Mouse (Mus musculus) cerebellum, adult (tissue): ENCODE data around the gene Rad18.
A peak's percentile ranks its signal among the peaks of the same experiment; 100 is the strongest.
"Not testable (repeated sequence)": the region's sequence is repeated elsewhere in the genome, so short reads cannot be mapped to it uniquely, and the experiment has no call there.

ENCODE experiments used
- ATAC-seq: cut with Nextera tagmentation; 2 replicates; pipeline ENCODE4 v1.9.2; 2017; ENCODE audit warnings: mild to moderate bottlenecking, moderate library complexity, mixed read lengths; ENCODE audit not compliant: insufficient number of reproducible peaks, low FRiP score, low TSS enrichment

Gene Rad18

GRCm38 (mm10) chr6:112696056-112696950 is at the start of gene Rad18:
Gene Rad18, minus strand, starts transcription at chr6:112696686.
- peak; percentile 91 for ATAC-seq

- no peak for ATAC-seq
Observed at GRCm38 (mm10) chr6:112742297-112742696, 45.8 kb upstream of the Rad18 start.

- no peak for ATAC-seq
Observed at GRCm38 (mm10) chr6:112741766-112742165, 45.3 kb upstream of the Rad18 start.

DNA sequence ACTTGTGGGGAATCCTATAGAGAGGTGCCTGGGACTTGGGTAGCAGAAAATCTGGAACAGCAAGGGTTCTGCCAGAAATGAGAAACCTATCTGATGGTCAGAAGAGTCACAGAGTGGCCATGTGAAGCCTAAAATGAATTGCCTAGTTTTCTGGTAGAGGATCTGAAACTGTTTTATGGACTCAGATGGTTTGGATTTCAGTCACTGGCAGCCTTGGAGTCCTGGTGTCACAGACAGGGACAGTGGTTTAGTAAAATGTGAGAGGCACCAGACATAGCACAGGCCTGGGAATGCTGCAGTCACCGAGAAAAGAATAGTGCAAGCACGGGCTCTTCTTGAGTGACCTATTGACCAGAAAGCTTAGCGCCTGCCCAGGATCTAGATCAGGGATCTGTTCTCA is 43.1 kb upstream of the Rad18 start:
- no peak for ATAC-seq

- no peak for ATAC-seq
Observed at GRCm38 (mm10) chr6:112738924-112739323, 42.4 kb upstream of the Rad18 start.

DNA sequence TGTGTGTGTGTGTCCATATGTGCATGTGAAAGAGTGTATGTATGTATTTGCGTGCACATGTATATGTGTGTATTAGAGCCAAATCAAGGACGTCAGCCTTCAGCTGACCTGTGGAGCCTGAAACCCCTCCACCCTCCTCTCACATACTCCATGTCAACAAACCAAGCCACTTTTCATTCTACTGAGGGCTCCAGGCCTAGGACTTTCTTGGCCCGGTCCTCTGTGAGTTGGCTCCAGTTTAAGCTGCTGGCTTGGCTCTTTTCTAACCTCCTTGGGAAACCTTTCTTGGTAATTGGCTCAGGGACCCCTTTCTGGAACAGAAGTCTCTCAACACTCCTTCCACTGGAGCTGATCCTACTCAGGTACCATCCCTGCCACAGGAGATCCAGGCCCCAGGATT is 40.0 kb upstream of the Rad18 start:
- no peak for ATAC-seq

GRCm38 (mm10) chr6:112735054-112735453 is 38.6 kb upstream of the Rad18 start:
- no peak for ATAC-seq

DNA sequence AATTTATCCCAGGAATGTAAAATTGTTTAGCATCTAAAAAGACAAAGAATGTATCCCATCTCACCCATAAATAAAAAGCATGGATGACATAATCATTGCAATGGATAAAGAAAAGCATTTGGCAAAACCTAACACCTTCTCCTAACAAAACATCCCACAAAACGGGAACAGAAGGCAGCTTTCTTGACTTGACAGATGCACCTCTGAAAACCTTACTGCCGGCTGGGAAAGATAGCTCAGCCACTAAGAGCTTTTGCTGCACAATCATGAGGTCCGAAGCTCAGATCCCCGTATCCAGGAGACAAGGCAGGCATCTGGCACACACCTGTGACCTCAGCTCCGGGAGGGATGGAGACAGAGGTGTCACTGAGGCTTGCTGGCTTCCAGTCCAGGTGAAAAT is 37.5 kb upstream of the Rad18 start:
- no peak for ATAC-seq

DNA sequence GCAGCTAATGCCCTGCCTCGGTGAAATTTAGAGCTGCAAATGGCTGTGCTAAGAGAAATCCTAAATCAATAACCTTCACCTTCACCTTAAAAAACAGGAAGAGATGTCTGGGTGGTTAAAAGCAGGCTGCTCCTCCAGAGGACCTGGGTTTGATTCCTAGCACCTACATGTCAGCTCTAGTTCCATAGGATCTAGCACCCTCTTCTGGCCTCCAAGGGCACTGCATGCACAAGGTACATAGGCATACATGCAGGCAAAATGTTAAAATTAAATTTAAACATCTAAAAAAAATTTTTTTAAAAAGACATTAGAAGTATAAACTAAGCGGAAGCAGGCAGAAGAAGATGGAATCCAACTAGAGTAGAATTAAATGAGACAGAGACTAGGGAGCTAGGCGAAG is 35.9 kb upstream of the Rad18 start:
- no peak for ATAC-seq

DNA sequence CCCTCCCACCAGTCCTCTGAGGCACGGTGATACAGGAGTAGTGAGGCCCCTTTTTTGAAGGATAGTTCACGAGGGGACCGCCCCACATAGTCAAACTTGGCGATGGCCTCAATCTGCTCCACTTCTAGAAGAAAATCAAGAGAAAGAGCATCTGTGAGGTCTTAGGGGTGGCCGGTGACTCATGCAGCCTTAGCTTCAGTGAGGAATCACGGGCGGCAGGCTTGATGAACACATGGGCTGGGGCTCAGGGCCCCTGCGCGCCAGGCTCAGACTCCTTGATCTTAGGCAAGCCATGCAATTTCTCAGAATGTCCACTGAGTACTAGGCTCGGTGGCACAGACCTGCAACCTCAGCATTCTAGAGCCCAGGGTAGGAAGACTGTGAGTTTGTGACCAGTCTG is 34.9 kb upstream of the Rad18 start:
- ATAC-seq, result no peak

DNA sequence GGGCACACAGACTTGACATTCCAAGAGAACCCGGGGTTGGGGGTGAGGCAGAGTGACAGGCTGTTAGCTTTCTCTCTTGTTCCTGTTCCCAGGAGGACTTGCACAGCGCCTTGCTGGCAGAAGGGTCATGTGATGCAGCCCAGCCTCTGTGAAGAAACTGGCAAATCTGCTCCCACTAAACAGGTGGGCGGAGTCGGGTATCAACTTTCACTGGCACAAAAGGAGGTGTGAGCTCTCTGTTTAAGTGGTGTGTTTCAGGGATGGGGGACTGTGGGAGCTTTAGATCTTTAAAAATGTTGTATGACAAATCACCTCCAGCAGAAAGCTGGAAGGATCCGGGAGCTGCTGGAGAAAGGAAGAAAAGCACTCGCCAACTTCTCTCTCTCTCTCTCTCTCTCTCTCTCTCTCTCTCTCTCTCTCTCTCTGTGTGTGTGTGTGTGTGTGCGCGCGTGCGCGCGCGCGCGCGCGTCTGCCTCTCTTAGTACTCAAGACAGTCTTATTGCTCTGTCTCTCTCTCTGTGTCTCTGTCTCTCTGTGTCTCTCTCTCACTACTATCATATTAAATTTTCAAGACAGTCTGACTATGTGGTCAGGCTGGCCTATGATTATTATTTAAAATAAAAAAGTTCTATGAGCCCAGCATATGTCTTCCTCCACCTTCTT is 32.4 kb upstream of the Rad18 start:
- ATAC-seq, result no peak

- ATAC-seq, result no peak
Observed at GRCm38 (mm10) chr6:112725468-112725867, 29.0 kb upstream of the Rad18 start.

DNA sequence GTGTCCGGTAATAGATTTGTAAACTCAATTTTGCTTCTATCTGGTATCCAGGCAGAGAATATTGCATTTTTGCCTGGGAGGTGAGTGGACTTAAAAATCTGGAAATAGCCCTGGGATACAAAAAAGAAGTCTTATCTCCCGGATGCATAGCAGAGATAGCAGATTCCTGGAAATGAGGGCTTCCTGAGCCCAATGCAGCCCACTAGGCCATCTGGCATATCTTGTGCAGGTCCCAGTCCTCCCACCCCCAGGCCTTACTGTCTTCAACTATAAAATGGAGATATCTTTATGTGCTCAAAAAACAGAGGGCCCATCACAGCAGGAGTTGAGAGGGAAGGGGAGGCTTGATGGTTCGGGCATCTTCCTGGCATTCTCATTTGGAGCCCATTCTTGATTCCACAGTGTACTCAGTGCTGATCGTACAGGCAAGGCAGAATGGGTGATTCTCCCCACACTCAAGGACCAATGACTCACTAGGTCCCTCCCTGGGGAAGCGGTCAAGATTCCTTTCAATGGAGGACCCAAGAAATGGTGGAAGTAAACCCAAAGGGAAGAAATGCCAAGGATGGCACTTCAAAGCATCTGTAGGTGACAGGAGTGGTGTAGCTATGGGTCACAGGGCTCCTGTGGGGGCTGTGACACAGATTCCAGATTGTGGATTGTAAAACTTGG is 24.1 kb upstream of the Rad18 start:
- ATAC-seq, result no peak

GRCm38 (mm10) chr6:112719983-112720382 is 23.5 kb upstream of the Rad18 start:
- no peak for ATAC-seq

GRCm38 (mm10) chr6:112717168-112717567 is 20.7 kb upstream of the Rad18 start:
- ATAC-seq, result no peak

DNA sequence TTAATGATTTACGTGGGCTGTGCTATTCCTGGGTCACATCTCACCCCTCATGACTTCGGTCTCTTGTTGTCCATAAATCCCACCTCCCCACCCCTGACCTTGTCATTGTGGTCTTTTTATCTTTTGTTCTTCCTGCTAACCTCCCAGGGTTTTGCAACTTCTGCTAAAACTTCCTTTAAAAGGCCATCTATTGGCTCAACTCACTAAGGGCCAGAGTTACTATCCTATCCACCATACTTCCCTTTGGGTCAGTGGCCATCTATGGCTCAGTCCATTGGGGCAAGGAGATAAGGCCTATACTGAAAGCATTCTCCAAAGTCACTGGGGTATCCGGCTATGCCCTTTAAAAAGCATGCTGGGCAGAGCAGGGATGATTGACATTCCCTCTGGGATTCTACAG is 17.5 kb upstream of the Rad18 start:
- no peak for ATAC-seq

DNA sequence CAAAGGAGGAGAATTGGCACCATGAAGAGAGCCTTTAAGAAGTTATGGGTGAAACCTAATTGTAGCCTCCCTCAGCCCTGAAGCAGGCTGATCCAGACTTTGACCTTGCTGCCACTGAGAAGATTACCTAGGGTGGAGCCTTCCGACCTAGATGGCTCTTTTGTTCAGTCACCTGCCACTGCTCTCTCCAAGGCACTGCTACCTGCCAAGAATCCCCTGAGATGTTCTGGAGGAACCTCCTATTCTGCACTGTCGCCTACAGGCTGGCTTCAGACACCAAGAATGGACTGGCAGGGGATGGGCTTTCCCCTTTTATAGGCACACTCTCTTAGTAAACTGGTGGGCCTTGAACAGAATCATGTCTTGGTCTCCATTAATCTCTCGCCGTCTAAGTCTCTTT is 5.8 kb upstream of the Rad18 start:
- not testable (repeated sequence) for ATAC-seq

GRCm38 (mm10) chr6:112700392-112700791 is 3.9 kb upstream of the Rad18 start:
- no peak for ATAC-seq

- no peak for ATAC-seq
Observed at GRCm38 (mm10) chr6:112699115-112699514, 2.6 kb upstream of the Rad18 start.

GRCm38 (mm10) chr6:112694492-112694891 is 2.0 kb downstream of the Rad18 start:
- ATAC-seq, result no peak

DNA sequence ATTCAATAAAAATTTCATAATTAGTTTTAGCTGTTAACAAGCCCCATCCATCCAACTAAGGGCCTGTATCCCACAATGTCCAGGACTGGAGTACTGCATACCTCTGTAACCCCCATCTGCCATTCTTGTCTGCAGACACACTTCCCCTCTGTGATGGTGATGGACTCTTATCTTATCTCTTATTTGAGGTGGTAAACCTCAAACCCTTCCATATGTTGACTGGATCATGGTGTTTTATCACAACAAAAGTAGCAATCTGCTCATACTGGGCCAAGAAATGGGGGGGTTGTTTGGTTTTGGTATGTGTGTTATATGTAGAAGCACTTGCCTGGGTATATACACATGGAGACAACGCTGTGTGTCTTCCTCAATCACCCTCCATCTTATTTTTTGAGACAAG is 5.0 kb downstream of the Rad18 start:
- ATAC-seq, result no peak
